Mouse (Mus musculus) liver, postnatal 0 days (tissue): ENCODE measurements at regions not wholly inside any gene's neighbourhood (a gene's known extent, or its start where the extent isn't known, plus 50 kb on each side); places are given as distances from the start of the nearest gene placed in this dataset.

Source experiments
- CTCF ChIP-seq: sonication (generic); IDR thresholded peaks from 2 replicates; pipeline ENCODE4 v1.5.1; 2016; ENCODE audit warnings: antibody characterized with exemption, low read depth
- EP300 ChIP-seq: IDR thresholded peaks from 2 replicates; pipeline ENCODE4 v1.6.1; 2016; ENCODE audit warnings: antibody characterized with exemption, low read depth, mild to moderate bottlenecking

DNA sequence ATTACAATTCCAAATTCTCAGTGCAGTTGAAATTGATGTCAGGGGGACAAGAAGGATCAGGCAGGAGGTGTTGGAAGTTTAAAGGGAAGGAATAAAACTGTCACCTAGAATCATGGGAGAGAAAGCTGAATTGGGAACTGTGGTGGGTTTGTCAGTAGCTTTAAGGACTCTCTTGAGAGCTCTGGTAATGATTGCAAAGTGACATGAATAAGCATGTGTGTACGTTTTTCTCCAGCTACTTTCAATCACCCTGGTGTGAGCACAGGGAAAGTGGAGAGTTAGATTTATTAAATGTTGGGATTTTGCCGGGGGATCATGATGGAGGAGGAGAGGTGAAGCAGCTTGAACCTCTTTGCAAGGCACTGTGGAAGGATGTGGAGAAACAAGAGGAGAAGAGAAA lies 453.7 kb upstream of the Adgra3 start:
- no peak for TF ChIP-seq CTCF
- no peak for TF ChIP-seq EP300
